Mouse (Mus musculus) neutrophil, adult 5-6 weeks (primary cell): ENCODE results near the gene Supt3. TPM values are rescaled to one million over a fixed set of nuclear protein-coding genes. Genes with fewer than 3 reads are reported as not detected.

Source experiments
- ATAC-seq: fragments of 151-379, 151-347 bp; 2 replicates; pipeline ENCODE4 v1.8.0; 2017; ENCODE audit warnings: mild to moderate bottlenecking, moderate TSS enrichment; ENCODE audit not compliant: insufficient number of reproducible peaks, poor library complexity, low FRiP score, severe bottlenecking; ENCODE audit errors: extremely low read depth
- total RNA-seq: library from RNA; stranded (forward); fragments of 200-1000 nt; gene quantifications from 2 replicates; pipeline ENCODE4 v1.2.3, GENCODE M21; 2017

Gene Supt3
- total RNA-seq: 5.8 and 6.6 TPM in 2 replicates

- peak; percentile 82 for ATAC-seq
Measured at GRCm38 (mm10) chr17:44776738-44777270, at the start of gene Supt3. Gene Supt3 (plus strand): TSS chr17:44777152.

DNA sequence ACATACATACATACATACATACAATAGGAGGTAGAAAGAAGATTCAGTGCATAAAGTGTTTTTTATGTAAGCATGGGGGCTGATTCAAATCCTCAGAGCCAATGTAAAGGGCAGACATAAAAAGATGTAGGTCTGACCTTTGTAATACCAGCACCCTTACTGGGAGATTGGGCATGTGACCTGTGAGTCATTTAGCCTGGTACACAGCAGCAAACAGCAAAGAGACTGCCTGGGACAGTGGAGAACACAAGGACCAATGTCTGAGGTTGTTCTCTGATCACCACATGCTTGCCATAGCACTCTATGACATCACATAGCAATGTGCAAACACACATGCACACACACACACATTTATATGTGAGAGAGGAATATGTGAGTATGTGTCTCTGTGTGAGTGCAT lies 49.3 kb upstream of the Supt3 start:
- no peak for ATAC-seq

- ATAC-seq: 0 out of 2 replicates have a peak, but pooled peaks have one; percentile 32
Measured at GRCm38 (mm10) chr17:44728464-44728863, 48.5 kb upstream of the Supt3 start.

DNA sequence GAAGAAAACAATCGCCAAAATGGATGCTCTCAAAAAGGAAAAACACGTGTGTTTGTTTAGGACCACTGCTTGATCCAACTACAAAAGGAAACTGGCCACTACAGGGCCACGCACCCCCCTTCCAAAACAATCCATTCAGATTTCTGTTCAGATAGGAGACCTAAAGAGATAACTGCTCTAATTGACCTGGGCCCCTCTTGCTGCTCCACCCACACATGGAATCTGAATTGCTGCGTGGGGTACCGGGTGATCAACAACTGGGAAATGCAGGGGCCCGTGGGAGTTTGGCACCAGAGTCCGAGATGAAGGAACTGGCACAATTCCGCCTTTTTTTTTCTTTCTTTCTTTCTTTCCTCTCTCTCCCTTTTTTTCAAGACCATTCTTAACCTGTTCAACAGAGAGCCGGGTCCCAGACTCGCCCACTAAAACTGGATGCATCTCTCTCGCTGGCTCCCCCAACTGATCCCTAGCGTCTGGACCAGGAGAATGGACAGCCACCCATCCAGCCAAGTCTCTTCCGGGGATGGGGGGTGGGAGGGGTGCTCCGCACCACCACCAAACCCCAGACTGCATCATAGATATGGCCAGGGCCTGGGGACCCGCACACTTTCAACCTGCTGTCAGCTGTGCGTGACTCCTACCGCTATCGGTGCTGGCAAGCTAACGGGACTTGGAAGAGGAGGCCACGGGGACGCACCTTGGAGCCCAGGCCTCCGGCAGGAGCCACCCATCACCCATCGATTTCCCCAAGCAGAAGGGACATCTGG lies 43.2 kb upstream of the Supt3 start:
- no peak for ATAC-seq

DNA sequence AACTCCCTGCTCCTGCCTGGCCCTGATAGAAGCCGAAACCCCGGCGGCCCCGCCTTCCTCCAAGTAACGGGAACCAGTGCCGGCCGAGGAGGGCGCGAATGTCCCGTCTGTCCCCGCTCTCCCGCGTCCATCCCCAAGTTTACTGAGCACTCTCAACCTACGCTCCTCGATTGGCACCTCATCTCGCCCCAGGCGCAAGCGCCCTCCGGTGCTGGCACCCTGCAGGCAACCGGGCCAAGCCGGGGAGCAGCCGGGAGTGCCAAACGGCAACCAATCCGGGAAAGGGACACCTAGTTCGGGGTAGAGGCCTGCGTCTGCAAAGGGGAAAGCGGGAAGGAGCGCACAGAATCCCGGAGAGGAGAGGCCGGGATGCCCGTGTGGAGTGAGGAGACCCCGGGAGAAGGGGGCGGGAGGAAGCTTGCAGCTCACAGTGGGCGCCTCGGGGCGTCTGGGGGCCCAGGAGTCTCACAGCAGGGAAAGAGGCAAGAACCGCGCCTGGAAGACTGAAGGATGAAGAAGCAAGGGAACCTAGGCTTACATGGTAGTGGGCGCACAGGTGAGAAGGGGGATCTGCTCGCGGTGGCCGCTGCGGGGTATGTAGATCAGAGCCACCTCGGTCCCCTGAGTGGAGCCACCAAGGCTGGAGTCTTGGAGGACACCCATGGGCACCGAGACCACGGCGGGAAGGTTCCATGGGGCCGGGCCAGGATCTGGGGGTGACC lies 42.3 kb upstream of the Supt3 start:
- peak; percentile 28; the same call in 1 of the 2 replicates for ATAC-seq

GRCm38 (mm10) chr17:44735223-44735990 lies 41.5 kb upstream of the Supt3 start:
- peak; percentile 9; the same call in 1 of the 2 replicates for ATAC-seq

GRCm38 (mm10) chr17:44735991-44736561 lies 40.9 kb upstream of the Supt3 start:
- peak; percentile 41 for ATAC-seq

- ATAC-seq: no peak
Measured at GRCm38 (mm10) chr17:44737275-44738120, 39.5 kb upstream of the Supt3 start.

DNA sequence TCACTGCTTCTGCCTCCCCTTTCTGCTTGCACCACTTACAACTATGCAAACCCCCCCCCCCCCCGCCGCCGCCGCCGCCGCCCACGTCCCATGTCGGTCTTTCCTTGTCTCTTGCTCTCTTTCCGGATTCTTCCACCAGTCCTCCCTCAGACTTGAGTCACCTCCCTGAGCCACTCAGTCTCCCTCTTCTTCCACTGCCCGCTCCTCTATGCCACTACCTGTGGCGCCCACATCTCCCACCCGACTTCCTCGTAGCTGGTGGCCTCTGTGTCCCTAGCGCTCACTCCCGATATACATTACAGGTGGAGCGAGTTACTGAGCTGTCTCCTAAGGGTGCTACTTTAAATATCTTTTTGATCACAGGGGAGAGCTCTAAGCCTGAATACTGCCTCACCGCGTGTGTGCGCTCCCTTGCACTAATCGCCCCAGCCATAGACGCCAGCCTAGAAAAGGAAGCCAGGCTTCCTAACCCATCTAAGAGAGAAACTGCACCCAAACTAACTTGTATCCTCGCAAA lies 38.8 kb upstream of the Supt3 start:
- no peak for ATAC-seq

GRCm38 (mm10) chr17:44742246-44742645 lies 34.7 kb upstream of the Supt3 start:
- no peak for ATAC-seq

DNA sequence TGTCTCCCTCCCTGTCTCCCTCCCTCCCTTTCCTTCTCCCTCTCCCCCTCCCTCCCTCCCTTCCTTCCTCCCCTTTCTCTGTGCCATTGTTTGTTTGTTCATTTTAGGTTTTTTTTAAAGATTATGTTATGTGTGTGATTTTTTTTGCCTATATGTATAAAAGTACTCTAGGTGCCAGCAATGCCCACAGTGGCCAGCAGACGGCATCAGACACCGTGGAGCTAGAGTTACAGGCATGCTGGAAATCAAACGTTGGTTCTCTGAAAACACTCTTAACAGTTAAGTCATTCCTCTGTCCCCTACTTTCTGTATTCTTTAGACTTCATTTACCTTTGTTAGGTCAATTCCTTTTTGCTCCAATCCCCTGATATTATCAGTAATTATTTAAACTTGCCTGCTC lies 33.2 kb upstream of the Supt3 start:
- ATAC-seq: 0 out of 2 replicates have a peak, but pooled peaks have one; percentile 36

DNA sequence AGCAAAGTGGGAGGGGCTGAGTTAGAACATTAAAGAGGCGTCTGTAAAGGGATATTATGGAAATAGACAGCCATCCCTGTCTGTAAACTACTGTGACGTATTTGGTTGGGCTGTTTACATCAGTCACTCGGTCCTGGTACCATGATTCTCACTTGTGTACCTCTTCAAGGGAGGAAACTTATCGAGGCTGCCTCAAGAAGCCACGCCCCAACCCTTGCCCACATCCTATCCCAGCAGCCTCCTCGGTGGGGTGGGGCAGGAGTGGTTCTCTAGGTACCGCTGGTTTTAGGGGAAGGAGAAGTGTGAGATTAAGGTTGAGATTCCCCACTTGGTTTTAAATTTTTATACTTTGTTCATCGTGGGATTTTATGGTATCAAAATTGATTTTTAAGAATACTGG lies 31.6 kb upstream of the Supt3 start:
- no peak for ATAC-seq

DNA sequence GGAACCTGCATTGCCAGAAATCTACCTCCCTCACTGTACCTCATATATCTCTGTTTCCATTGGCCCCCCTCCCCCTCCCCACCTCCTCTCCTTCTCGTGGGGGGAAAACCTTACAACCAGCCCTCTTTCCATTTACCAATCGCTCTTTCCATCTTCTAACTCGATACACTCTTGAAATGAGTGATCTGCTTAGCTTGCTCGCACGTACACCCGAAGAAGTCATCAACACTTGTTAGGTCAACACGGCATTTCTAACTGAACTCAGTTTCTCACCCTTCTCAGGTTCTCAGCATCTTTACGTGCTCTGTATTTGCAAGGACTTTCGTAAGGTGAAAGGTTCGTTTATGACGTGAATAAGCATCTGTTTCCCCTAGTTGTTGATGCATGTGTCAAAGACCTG lies 10.6 kb upstream of the Supt3 start:
- ATAC-seq: no peak

- ATAC-seq: no peak
Measured at GRCm38 (mm10) chr17:44766975-44767374, 10.0 kb upstream of the Supt3 start.

- ATAC-seq: no peak
Measured at GRCm38 (mm10) chr17:44767375-44767774, 9.6 kb upstream of the Supt3 start.

GRCm38 (mm10) chr17:44768522-44768921 lies 8.4 kb upstream of the Supt3 start:
- no peak for ATAC-seq

DNA sequence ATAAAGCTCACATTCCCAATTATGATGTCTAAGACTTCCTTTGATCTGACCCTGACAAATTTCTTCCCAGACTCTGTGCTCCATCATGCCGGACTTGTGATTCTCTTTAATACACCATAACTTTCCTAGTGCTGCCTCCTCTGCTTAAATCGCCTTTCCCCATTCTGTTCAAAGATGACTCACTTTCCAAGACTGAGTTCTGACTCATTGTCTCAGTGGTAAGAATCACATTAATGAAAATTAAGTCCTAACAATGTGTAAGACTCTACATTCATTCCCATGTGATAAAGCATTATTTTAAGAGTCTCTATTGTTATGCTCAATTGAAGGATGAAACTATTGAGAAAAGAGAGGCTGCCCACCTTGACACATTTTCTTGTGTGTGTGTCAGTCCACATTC lies 6.1 kb upstream of the Supt3 start:
- ATAC-seq: no peak

GRCm38 (mm10) chr17:44772576-44772975 lies 4.4 kb upstream of the Supt3 start:
- ATAC-seq: no peak
